Mouse (Mus musculus) left cerebral cortex, postnatal 25 days (tissue): ENCODE measurements at regions not wholly inside any gene's neighbourhood (a gene's known extent, or its start where the extent isn't known, plus 50 kb on each side); places are given as distances from the start of the nearest gene placed in this dataset.

ENCODE experiments used
- DNase-seq, 2 experiments: peaks; one replicate each; pipeline ENCODE4 v3.0.0; 2022; ENCODE audit warnings: low spot score in 2 of 2, mixed read lengths in 1 of 2
- intact Hi-C: fragments of 180-260 bp; cut with DNase I; formaldehyde crosslinking; loops from one replicate; pipeline ENCODE4 v1.15.1; 2025

- intact Hi-C loops, result loop anchor here (5.0 kb wide), 1 partner anchor 776 kb away; no protein-coding TSS in a partner anchor
- no peak for DNase-seq
These were observed 57.1 kb upstream of the Cdkl5 start for GRCm38 (mm10) chrX:161051639-161052038.
